Mouse (Mus musculus) midbrain, embryonic 13.5 days (tissue): Measurements from ENCODE around the gene Sacs. TPM values are rescaled to one million over a fixed set of nuclear protein-coding genes. Genes with fewer than 3 reads are reported as not detected.

Experiments
- ATAC-seq: fragments of 200-750 bp; cut with Nextera tagmentation; 2 replicates; pipeline ENCODE4 v1.8.0; 2017; ENCODE audit warnings: mild to moderate bottlenecking, moderate TSS enrichment, moderate library complexity
- H3K27ac ChIP-seq: fragments of 300-500 bp; sonication (generic); 2 replicates; pipeline ENCODE4 v1.5.1; 2015; ENCODE audit warnings: inconsistent platforms, mild to moderate bottlenecking, moderate library complexity
- H3K27me3 ChIP-seq: fragments of 300-500 bp; sonication (generic); 2 replicates; pipeline ENCODE4 v1.6.1; 2015; ENCODE audit warnings: mild to moderate bottlenecking, inconsistent platforms
- H3K36me3 ChIP-seq: fragments of 300-500 bp; sonication (generic); 2 replicates; pipeline ENCODE4 v1.6.1; 2015; ENCODE audit warnings: mild to moderate bottlenecking, inconsistent platforms
- H3K4me1 ChIP-seq: fragments of 300-500 bp; sonication (generic); replicated peaks from 2 replicates; pipeline ENCODE4 v1.6.1; 2015; ENCODE audit warnings: inconsistent platforms
- H3K4me2 ChIP-seq: fragments of 300-500 bp; sonication (generic); replicated peaks from 2 replicates; pipeline ENCODE4 v1.6.1; 2015; ENCODE audit warnings: moderate library complexity, mild to moderate bottlenecking, inconsistent platforms
- H3K4me3 ChIP-seq: fragments of 300-500 bp; sonication (generic); replicated peaks from 2 replicates; pipeline ENCODE4 v1.5.1; 2015; ENCODE audit warnings: mild to moderate bottlenecking, inconsistent platforms
- H3K9ac ChIP-seq: fragments of 300-500 bp; sonication (generic); replicated peaks from 2 replicates; pipeline ENCODE4 v1.6.1; 2015; ENCODE audit warnings: mild to moderate bottlenecking, inconsistent platforms
- H3K9me3 ChIP-seq: fragments of 300-500 bp; sonication (generic); 2 replicates; pipeline ENCODE4 v1.6.1; 2016; ENCODE audit warnings: mild to moderate bottlenecking, inconsistent platforms
- WGBS: fragments of 180-500 bp; shearing (Covaris S2); methylation state at CpG from one replicate; pipeline ENCODE4 v1.1.7; 2015; 5-methylcytosine and 5-hydroxymethylcytosine counted together
- polyA plus RNA-seq: library from polyadenylated mRNA; unstranded; fragments of >200 nt; fragmentation: Nextera tagmentation; extraction: Ambion mirVana; gene quantifications from 2 replicates; pipeline ENCODE4 v1.2.1, GENCODE M21; 2015

The Sacs gene
- polyA plus RNA-seq, 1 experiment from 2014 or later = 7.3 TPM

- no peaks in the 10 kb centered on the region for H3K9me3 ChIP-seq
- 76% methylated on average over 10 of the region's 10 CpGs for WGBS
Observed at GRCm38 (mm10) chr14:61161367-61162334, 23.4 kb downstream of the Sacs start.

GRCm38 (mm10) chr14:61164461-61164860, 26.2 kb downstream of the Sacs start:
- no peak overlapping the region for H3K4me2 ChIP-seq
- no peak overlapping the region for H3K4me3 ChIP-seq
- no peaks in the 10 kb centered on the region for H3K36me3 ChIP-seq
- no peak overlapping the region for H3K9ac ChIP-seq
- H3K27ac ChIP-seq = no peak overlapping the region
- peaks cover 4% of the 10 kb centered on the region; the same call in 1 of the 2 replicates for H3K27me3 ChIP-seq
- peaks cover 11% of the 10 kb centered on the region for H3K4me1 ChIP-seq
- WGBS = 89% methylated on average over 3 of the region's 3 CpGs
- H3K9me3 ChIP-seq = no peaks in the 10 kb centered on the region
- no peak for ATAC-seq

More at GRCm38 (mm10) chr14:61161367-61162334, 23.4 kb downstream of the Sacs start:
- H3K27ac ChIP-seq = no peak overlapping the region
- ATAC-seq = no peak; the same call in 1 of the 2 replicates
- no peaks in the 10 kb centered on the region for H3K36me3 ChIP-seq
- H3K4me1 ChIP-seq = peaks cover 11% of the 10 kb centered on the region
- no peak overlapping the region for H3K4me3 ChIP-seq
- no peak overlapping the region for H3K9ac ChIP-seq
- H3K4me2 ChIP-seq = no peak overlapping the region
- no peaks in the 10 kb centered on the region for H3K27me3 ChIP-seq

GRCm38 (mm10) chr14:61165929-61166328, 27.7 kb downstream of the Sacs start:
- ATAC-seq = no peak
- WGBS = 85% methylated on average over 9 of the region's 9 CpGs
- Histone ChIP-seq H3K4me3 (no peak overlapping the region), H3K4me1 (peaks cover 3% of the 10 kb centered on the region), H3K4me2 (no peak overlapping the region), H3K27me3 (peaks cover 4% of the 10 kb centered on the region; the same call in 1 of the 2 replicates), H3K9ac (no peak overlapping the region), H3K9me3 (no peaks in the 10 kb centered on the region), H3K27ac (no peak overlapping the region), H3K36me3 (no peaks in the 10 kb centered on the region)

GRCm38 (mm10) chr14:61171261-61171970, 33.2 kb downstream of the Sacs start:
- Histone ChIP-seq H3K9ac (no peak overlapping the region), H3K27ac (no peak overlapping the region), H3K36me3 (no peaks in the 10 kb centered on the region), H3K4me1 (peaks cover 26% of the 10 kb centered on the region), H3K4me3 (no peak overlapping the region), H3K9me3 (no peaks in the 10 kb centered on the region), H3K4me2 (no peak overlapping the region), H3K27me3 (peaks cover 4% of the 10 kb centered on the region; the same call in 1 of the 2 replicates)
- WGBS = 89% methylated on average over 5 of the region's 5 CpGs
- ATAC-seq = no peak

GRCm38 (mm10) chr14:61172548-61173158, 34.4 kb downstream of the Sacs start:
- Histone ChIP-seq H3K9me3 (no peaks in the 10 kb centered on the region), H3K27ac (peak overlapping the region; percentile 95), H3K4me2 (peak overlapping the region; percentile 59), H3K4me1 (peaks cover 26% of the 10 kb centered on the region), H3K36me3 (no peaks in the 10 kb centered on the region), H3K4me3 (peak overlapping the region; percentile 70), H3K27me3 (peaks cover 4% of the 10 kb centered on the region; the same call in 1 of the 2 replicates), H3K9ac (peak overlapping the region; percentile 83)
- ATAC-seq = peak; percentile 99
- 0% methylated on average over 47 of the region's 52 CpGs for WGBS

GRCm38 (mm10) chr14:61173229-61173628, 35.0 kb downstream of the Sacs start:
- Histone ChIP-seq H3K9ac (peak overlapping the region; percentile 83), H3K4me1 (peaks cover 26% of the 10 kb centered on the region), H3K4me2 (peak overlapping the region; percentile 59), H3K36me3 (no peaks in the 10 kb centered on the region), H3K27ac (peak overlapping the region; percentile 95), H3K27me3 (peaks cover 4% of the 10 kb centered on the region; the same call in 1 of the 2 replicates), H3K4me3 (peak overlapping the region; percentile 70), H3K9me3 (no peaks in the 10 kb centered on the region)
- peak; percentile 66 for ATAC-seq
- under 1% methylated on average over 37 of the region's 37 CpGs for WGBS

- Histone ChIP-seq H3K9me3 (no peaks in the 10 kb centered on the region), H3K4me3 (no peak overlapping the region), H3K36me3 (peaks cover 60% of the 10 kb centered on the region), H3K27me3 (no peaks in the 10 kb centered on the region), H3K27ac (no peak overlapping the region), H3K4me2 (no peak overlapping the region), H3K9ac (no peak overlapping the region), H3K4me1 (peaks cover 10% of the 10 kb centered on the region; the same call in 1 of the 2 replicates)
- ATAC-seq = no peak
- WGBS = 93% methylated on average over 7 of the region's 7 CpGs
Observed at GRCm38 (mm10) chr14:61191904-61192303, 53.6 kb downstream of the Sacs start.

GRCm38 (mm10) chr14:61192326-61192725, 54.1 kb downstream of the Sacs start:
- no peak overlapping the region for H3K4me3 ChIP-seq
- H3K4me1 ChIP-seq = peaks cover 10% of the 10 kb centered on the region; the same call in 1 of the 2 replicates
- H3K9me3 ChIP-seq = no peaks in the 10 kb centered on the region
- H3K36me3 ChIP-seq = peaks cover 63% of the 10 kb centered on the region
- no peak overlapping the region for H3K9ac ChIP-seq
- no peak for ATAC-seq
- H3K4me2 ChIP-seq = no peak overlapping the region
- H3K27ac ChIP-seq = no peak overlapping the region
- no peaks in the 10 kb centered on the region for H3K27me3 ChIP-seq
- WGBS = 84% methylated on average over 10 of the region's 10 CpGs

GRCm38 (mm10) chr14:61194416-61194815, 56.2 kb downstream of the Sacs start:
- Histone ChIP-seq H3K9ac (no peak overlapping the region), H3K4me1 (peaks cover 10% of the 10 kb centered on the region; the same call in 1 of the 2 replicates), H3K4me3 (no peak overlapping the region), H3K27me3 (no peaks in the 10 kb centered on the region), H3K27ac (no peak overlapping the region), H3K36me3 (peaks cover 65% of the 10 kb centered on the region), H3K9me3 (no peaks in the 10 kb centered on the region), H3K4me2 (no peak overlapping the region)
- ATAC-seq = no peak
- 53% methylated on average over 4 of the region's 4 CpGs for WGBS

GRCm38 (mm10) chr14:61210111-61210510, 71.9 kb downstream of the Sacs start:
- Histone ChIP-seq H3K4me1 (no peaks in the 10 kb centered on the region), H3K27ac (no peak overlapping the region), H3K4me3 (no peak overlapping the region), H3K9me3 (no peaks in the 10 kb centered on the region; the same call in 1 of the 2 replicates), H3K4me2 (no peak overlapping the region), H3K9ac (no peak overlapping the region), H3K27me3 (no peaks in the 10 kb centered on the region), H3K36me3 (peaks cover 90% of the 10 kb centered on the region)
- 94% methylated on average over 5 of the region's 5 CpGs for WGBS
- no peak for ATAC-seq

- H3K4me1 ChIP-seq = no peaks in the 10 kb centered on the region
- 96% methylated on average over 6 of the region's 6 CpGs for WGBS
- H3K4me2 ChIP-seq = no peak overlapping the region
- no peak for ATAC-seq
- no peak overlapping the region for H3K27ac ChIP-seq
- no peak overlapping the region for H3K4me3 ChIP-seq
- no peaks in the 10 kb centered on the region for H3K27me3 ChIP-seq
- no peak overlapping the region for H3K9ac ChIP-seq
- H3K9me3 ChIP-seq = no peaks in the 10 kb centered on the region; the same call in 1 of the 2 replicates
- peaks cover 76% of the 10 kb centered on the region for H3K36me3 ChIP-seq
Observed at GRCm38 (mm10) chr14:61211754-61212153, 73.5 kb downstream of the Sacs start.
